Mouse (Mus musculus): ENCODE measurements around the gene Psme1. TPM values are rescaled to one million over a fixed set of nuclear protein-coding genes. Genes with fewer than 3 reads are reported as not detected.
A peak's percentile ranks its signal among the peaks of the same experiment; 100 is the strongest.

Gene Psme1
- total RNA-seq, 1 experiment = 32.8 TPM

DNA sequence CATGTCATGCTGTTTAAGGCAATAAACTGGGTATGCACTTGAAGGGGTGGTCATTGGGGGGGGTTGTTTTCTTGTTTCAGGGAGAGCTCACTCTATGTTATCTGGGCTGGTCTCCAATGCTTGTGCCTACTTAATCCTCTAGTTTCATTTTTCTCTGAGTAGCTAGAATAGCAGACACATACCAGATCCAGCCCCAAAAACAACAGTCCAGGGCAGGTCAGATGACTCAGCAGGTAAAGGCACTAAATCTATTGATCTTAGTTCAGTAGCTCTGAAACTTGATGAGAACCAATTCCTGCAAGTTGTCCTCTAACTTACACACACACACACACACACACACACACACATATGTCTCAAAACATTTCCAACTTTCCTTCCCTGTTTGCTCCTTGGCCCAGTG, 6.2 kb upstream of the Psme1 start:
- Histone ChIP-seq H3K27ac (ENCODE audit: insufficient read depth, low read depth, low read length, poor library complexity, severe bottlenecking) (no peak overlapping the region), H3K4me3 (ENCODE audit: insufficient read depth in 1 of 2, low read depth in 1 of 2, low read length in 2 of 2, poor library complexity in 1 of 2, severe bottlenecking in 1 of 2) (no peak overlapping the region), H3K9ac (ENCODE audit: insufficient read depth, low read depth, low read length, poor library complexity, severe bottlenecking) (no peak overlapping the region), H3K9me3 (ENCODE audit: control insufficient read depth, insufficient read depth, low read depth, low read length) (no peaks in the 10 kb centered on the region), H3K36me3 (ENCODE audit: control insufficient read depth, insufficient read depth, low read length, poor library complexity, severe bottlenecking) (peaks cover 13% of the 10 kb centered on the region; the same call in 1 of the 2 replicates), H3K4me1 (ENCODE audit: control insufficient read depth in 2 of 2, insufficient read depth in 2 of 2, low read length in 2 of 2, poor library complexity in 1 of 2) (peaks cover 0 to 10% of the 10 kb centered on the region in 2 experiments; a peak in 1 of 4 replicates)
- no peak for DNase-seq (ENCODE audit: low read depth, low spot score)
- in situ Hi-C loops (cut with MboI; ENCODE audit: low sequenced_read_pairs in 2 of 2, unreplicated experiment in 2 of 2) = no loop called here
- no peak for TF ChIP-seq CHD2 (IDR thresholded peaks at IDR 0.05; ENCODE audit: low read depth, low read length)
- no peak for TF ChIP-seq HCFC1 (IDR thresholded peaks at IDR 0.05; ENCODE audit: borderline replicate concordance, insufficient read depth, low read length)
- no peak for TF ChIP-seq MAFK (IDR thresholded peaks at IDR 0.05; ENCODE audit: insufficient read depth, low read depth, low read length)
- no peak for TF ChIP-seq ZC3H11A (IDR thresholded peaks at IDR 0.05; ENCODE audit: borderline replicate concordance, low read depth, low read length)
- no peak for TF ChIP-seq ZNF384 (IDR thresholded peaks at IDR 0.05; ENCODE audit: low read depth, low read length)

- peak within 1 kb of the TSS; percentile 7 to 34; a peak in 3 of 4 replicates for H3K4me3 ChIP-seq (ENCODE audit: insufficient read depth in 1 of 2, low read depth in 1 of 2, low read length in 2 of 2, poor library complexity in 1 of 2, severe bottlenecking in 1 of 2)
- TF ChIP-seq CHD2 (IDR thresholded peaks at IDR 0.05; ENCODE audit: low read depth, low read length) = no peak
- TF ChIP-seq HCFC1 (IDR thresholded peaks at IDR 0.05; ENCODE audit: borderline replicate concordance, insufficient read depth, low read length) = no peak
- TF ChIP-seq ZC3H11A (IDR thresholded peaks at IDR 0.05; ENCODE audit: borderline replicate concordance, low read depth, low read length) = no peak
- TF ChIP-seq MAFK (IDR thresholded peaks at IDR 0.05; ENCODE audit: insufficient read depth, low read depth, low read length) = no peak
- TF ChIP-seq ZNF384 (IDR thresholded peaks at IDR 0.05; ENCODE audit: low read depth, low read length) = no peak
- no peak within 1 kb of the TSS for H3K27ac ChIP-seq (ENCODE audit: insufficient read depth, low read depth, low read length, poor library complexity, severe bottlenecking)
- H3K9ac ChIP-seq (ENCODE audit: insufficient read depth, low read depth, low read length, poor library complexity, severe bottlenecking) = peak within 1 kb of the TSS; percentile 4; the same call in 1 of the 2 replicates
- no peaks in the 10 kb centered on the region for H3K9me3 ChIP-seq (ENCODE audit: control insufficient read depth, insufficient read depth, low read depth, low read length)
- H3K4me1 ChIP-seq (ENCODE audit: control insufficient read depth in 2 of 2, insufficient read depth in 2 of 2, low read length in 2 of 2, poor library complexity in 1 of 2) = peaks cover 6 to 12% of the 10 kb centered on the region in 2 experiments; a peak in 2 of 4 replicates
- peaks cover 2% of the 10 kb centered on the region; the same call in 1 of the 2 replicates for H3K36me3 ChIP-seq (ENCODE audit: control insufficient read depth, insufficient read depth, low read length, poor library complexity, severe bottlenecking)
- in situ Hi-C loops (cut with MboI; ENCODE audit: low sequenced_read_pairs in 2 of 2, unreplicated experiment in 2 of 2) = no loop called here
- DNase-seq (ENCODE audit: low read depth, low spot score) = no peak
Observed at GRCm38 (mm10) chr14:55575302-55575701, 2.6 kb upstream of the Psme1 start, which contains the start of gene Fitm1. Gene Fitm1 (plus strand): TSS chr14:55575617.

GRCm38 (mm10) chr14:55575711-55576110, 2.2 kb upstream of the Psme1 start:
- peaks cover 6 to 14% of the 10 kb centered on the region in 2 experiments; a peak in 3 of 4 replicates for H3K4me1 ChIP-seq (ENCODE audit: control insufficient read depth in 2 of 2, insufficient read depth in 2 of 2, low read length in 2 of 2, poor library complexity in 1 of 2)
- no peaks in the 10 kb centered on the region for H3K9me3 ChIP-seq (ENCODE audit: control insufficient read depth, insufficient read depth, low read depth, low read length)
- H3K9ac ChIP-seq (ENCODE audit: insufficient read depth, low read depth, low read length, poor library complexity, severe bottlenecking) = no peak overlapping the region
- no peak for DNase-seq (ENCODE audit: low read depth, low spot score)
- H3K4me3 ChIP-seq (ENCODE audit: insufficient read depth in 1 of 2, low read depth in 1 of 2, low read length in 2 of 2, poor library complexity in 1 of 2, severe bottlenecking in 1 of 2) = peak overlapping the region; percentile 7 to 28; a peak in 2 of 4 replicates
- no peak overlapping the region for H3K27ac ChIP-seq (ENCODE audit: insufficient read depth, low read depth, low read length, poor library complexity, severe bottlenecking)
- TF ChIP-seq ZC3H11A (IDR thresholded peaks at IDR 0.05; ENCODE audit: borderline replicate concordance, low read depth, low read length) (no peak), HCFC1 (IDR thresholded peaks at IDR 0.05; ENCODE audit: borderline replicate concordance, insufficient read depth, low read length) (no peak), MAFK (IDR thresholded peaks at IDR 0.05; ENCODE audit: insufficient read depth, low read depth, low read length) (no peak), ZNF384 (IDR thresholded peaks at IDR 0.05; ENCODE audit: low read depth, low read length) (no peak), CHD2 (IDR thresholded peaks at IDR 0.05; ENCODE audit: low read depth, low read length) (no peak)
- in situ Hi-C loops (cut with MboI; ENCODE audit: low sequenced_read_pairs in 2 of 2, unreplicated experiment in 2 of 2) = no loop called here
- H3K36me3 ChIP-seq (ENCODE audit: control insufficient read depth, insufficient read depth, low read length, poor library complexity, severe bottlenecking) = peaks cover 6% of the 10 kb centered on the region; the same call in 1 of the 2 replicates

GRCm38 (mm10) chr14:55576376-55576775, 1.5 kb upstream of the Psme1 start:
- Histone ChIP-seq H3K9me3 (ENCODE audit: control insufficient read depth, insufficient read depth, low read depth, low read length) (no peaks in the 10 kb centered on the region), H3K9ac (ENCODE audit: insufficient read depth, low read depth, low read length, poor library complexity, severe bottlenecking) (peak overlapping the region; percentile 4; the same call in 1 of the 2 replicates), H3K4me1 (ENCODE audit: control insufficient read depth in 2 of 2, insufficient read depth in 2 of 2, low read length in 2 of 2, poor library complexity in 1 of 2) (peaks cover 6 to 17% of the 10 kb centered on the region in 2 experiments; a peak in 3 of 4 replicates), H3K27ac (ENCODE audit: insufficient read depth, low read depth, low read length, poor library complexity, severe bottlenecking) (no peak overlapping the region), H3K4me3 (ENCODE audit: insufficient read depth in 1 of 2, low read depth in 1 of 2, low read length in 2 of 2, poor library complexity in 1 of 2, severe bottlenecking in 1 of 2) (peak overlapping the region; percentile 4 to 34; a peak in 3 of 4 replicates), H3K36me3 (ENCODE audit: control insufficient read depth, insufficient read depth, low read length, poor library complexity, severe bottlenecking) (peaks cover 9% of the 10 kb centered on the region; the same call in 1 of the 2 replicates)
- TF ChIP-seq MAFK (IDR thresholded peaks at IDR 0.05; ENCODE audit: insufficient read depth, low read depth, low read length) (no peak), ZNF384 (IDR thresholded peaks at IDR 0.05; ENCODE audit: low read depth, low read length) (no peak), ZC3H11A (IDR thresholded peaks at IDR 0.05; ENCODE audit: borderline replicate concordance, low read depth, low read length) (no peak)
- no peak for DNase-seq (ENCODE audit: low read depth, low spot score)
- in situ Hi-C loops (cut with MboI; ENCODE audit: low sequenced_read_pairs in 2 of 2, unreplicated experiment in 2 of 2) = no loop called here
